Mouse (Mus musculus): Measurements from ENCODE around the gene Rhox2b. TPM values are rescaled to one million over a fixed set of nuclear protein-coding genes. Genes with fewer than 3 reads are reported as not detected.

The Rhox2b gene
- not detected for polyA plus RNA-seq (2014; fragmentation: Illumina TruSeq; extraction: RNeasy Lipid Tissue Mini Kit (QIAGEN cat#74804); ENCODE audit: low read depth, low replicate concordance)

GRCm38 (mm10) chrX:37411767-37412166 lies at the start of gene Rhox2b:
Gene Rhox2b, plus strand, starts transcription at chrX:37412067.

GRCm38 (mm10) chrX:37379728-37380127 lies 32.1 kb upstream of the Rhox2b start, which contains the start of gene Rhox3a2:
Gene Rhox3a2, plus strand, starts transcription at chrX:37380028.

GRCm38 (mm10) chrX:37390548-37390947 lies 21.3 kb upstream of the Rhox2b start, which contains the start of gene Rhox4a2:
Gene Rhox4a2, plus strand, starts transcription at chrX:37390848.

GRCm38 (mm10) chrX:37432194-37432593 lies 20.3 kb downstream of the Rhox2b start, which contains the start of gene Rhox4b:
Gene Rhox4b, plus strand, starts transcription at chrX:37432494.

GRCm38 (mm10) chrX:37453380-37453779 lies 41.5 kb downstream of the Rhox2b start, which contains the start of gene Rhox2c:
Gene Rhox2c, plus strand, starts transcription at chrX:37453680.

DNA sequence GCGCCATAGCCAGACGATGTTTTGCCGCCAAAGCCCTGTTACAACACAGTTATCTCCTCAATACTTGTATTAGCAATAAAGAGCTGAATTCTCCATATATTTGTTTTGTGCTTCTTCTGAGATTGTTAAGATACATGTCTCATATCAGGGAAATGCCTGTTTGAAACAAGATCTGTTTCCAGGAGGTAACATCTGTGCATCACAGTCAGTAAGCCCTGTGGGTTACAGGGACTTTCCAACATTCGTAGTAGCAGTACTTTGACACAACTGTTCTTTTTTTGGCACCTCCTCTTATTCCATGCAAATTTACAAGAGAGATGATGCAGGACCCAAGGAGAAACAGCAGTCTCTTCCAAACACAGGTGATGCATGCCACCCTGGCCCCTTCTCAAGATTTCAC lies 46.4 kb downstream of the Rhox2b start, which contains the start of gene Rhox3c:
Gene Rhox3c, plus strand, starts transcription at position 301 of the 400 bp plus-strand sequence.

Other genes with a start within 250 kb of the Rhox2b start
- not detected for gene Akap14, start 243.2 kb upstream of the Rhox2b start, polyA plus RNA-seq (2014; fragmentation: Illumina TruSeq; extraction: RNeasy Lipid Tissue Mini Kit (QIAGEN cat#74804); ENCODE audit: low read depth, low replicate concordance)
- 318 TPM for gene Ndufa1, start 220.9 kb upstream of the Rhox2b start, polyA plus RNA-seq (2014; fragmentation: Illumina TruSeq; extraction: RNeasy Lipid Tissue Mini Kit (QIAGEN cat#74804); ENCODE audit: low read depth, low replicate concordance)
- not detected for gene Rnf113a1, start 220.8 kb upstream of the Rhox2b start, polyA plus RNA-seq (2014; fragmentation: Illumina TruSeq; extraction: RNeasy Lipid Tissue Mini Kit (QIAGEN cat#74804); ENCODE audit: low read depth, low replicate concordance)
- gene Gm9, start 201.0 kb upstream of the Rhox2b start, polyA plus RNA-seq (2014; fragmentation: Illumina TruSeq; extraction: RNeasy Lipid Tissue Mini Kit (QIAGEN cat#74804); ENCODE audit: low read depth, low replicate concordance) = not detected
- not detected for gene Rhox1, start 189.8 kb upstream of the Rhox2b start, polyA plus RNA-seq (2014; fragmentation: Illumina TruSeq; extraction: RNeasy Lipid Tissue Mini Kit (QIAGEN cat#74804); ENCODE audit: low read depth, low replicate concordance)
- gene Rhox2a, start 167.1 kb upstream of the Rhox2b start, polyA plus RNA-seq (2014; fragmentation: Illumina TruSeq; extraction: RNeasy Lipid Tissue Mini Kit (QIAGEN cat#74804); ENCODE audit: low read depth, low replicate concordance) = not detected
- not detected for gene Rhox3a, start 162.1 kb upstream of the Rhox2b start, polyA plus RNA-seq (2014; fragmentation: Illumina TruSeq; extraction: RNeasy Lipid Tissue Mini Kit (QIAGEN cat#74804); ENCODE audit: low read depth, low replicate concordance)
- gene Rhox4a, start 146.7 kb upstream of the Rhox2b start, polyA plus RNA-seq (2014; fragmentation: Illumina TruSeq; extraction: RNeasy Lipid Tissue Mini Kit (QIAGEN cat#74804); ENCODE audit: low read depth, low replicate concordance) = not detected
- gene Rhox3a2, start 32.0 kb upstream of the Rhox2b start, polyA plus RNA-seq (2014; fragmentation: Illumina TruSeq; extraction: RNeasy Lipid Tissue Mini Kit (QIAGEN cat#74804); ENCODE audit: low read depth, low replicate concordance) = not detected
- not detected for gene Rhox4a2, start 21.2 kb upstream of the Rhox2b start, polyA plus RNA-seq (2014; fragmentation: Illumina TruSeq; extraction: RNeasy Lipid Tissue Mini Kit (QIAGEN cat#74804); ENCODE audit: low read depth, low replicate concordance)
- gene Rhox4b, start 20.4 kb downstream of the Rhox2b start, polyA plus RNA-seq (2014; fragmentation: Illumina TruSeq; extraction: RNeasy Lipid Tissue Mini Kit (QIAGEN cat#74804); ENCODE audit: low read depth, low replicate concordance) = not detected
- not detected for gene Rhox2c, start 41.6 kb downstream of the Rhox2b start, polyA plus RNA-seq (2014; fragmentation: Illumina TruSeq; extraction: RNeasy Lipid Tissue Mini Kit (QIAGEN cat#74804); ENCODE audit: low read depth, low replicate concordance)
- not detected for gene Rhox3c, start 46.5 kb downstream of the Rhox2b start, polyA plus RNA-seq (2014; fragmentation: Illumina TruSeq; extraction: RNeasy Lipid Tissue Mini Kit (QIAGEN cat#74804); ENCODE audit: low read depth, low replicate concordance)
- not detected for gene Rhox4c, start 68.3 kb downstream of the Rhox2b start, polyA plus RNA-seq (2014; fragmentation: Illumina TruSeq; extraction: RNeasy Lipid Tissue Mini Kit (QIAGEN cat#74804); ENCODE audit: low read depth, low replicate concordance)
- gene Rhox2d, start 81.4 kb downstream of the Rhox2b start, polyA plus RNA-seq (2014; fragmentation: Illumina TruSeq; extraction: RNeasy Lipid Tissue Mini Kit (QIAGEN cat#74804); ENCODE audit: low read depth, low replicate concordance) = not detected
- not detected for gene Rhox4d, start 102.3 kb downstream of the Rhox2b start, polyA plus RNA-seq (2014; fragmentation: Illumina TruSeq; extraction: RNeasy Lipid Tissue Mini Kit (QIAGEN cat#74804); ENCODE audit: low read depth, low replicate concordance)
- not detected for gene Rhox2e, start 118.4 kb downstream of the Rhox2b start, polyA plus RNA-seq (2014; fragmentation: Illumina TruSeq; extraction: RNeasy Lipid Tissue Mini Kit (QIAGEN cat#74804); ENCODE audit: low read depth, low replicate concordance)
- gene Rhox3e, start 130.0 kb downstream of the Rhox2b start, polyA plus RNA-seq (2014; fragmentation: Illumina TruSeq; extraction: RNeasy Lipid Tissue Mini Kit (QIAGEN cat#74804); ENCODE audit: low read depth, low replicate concordance) = not detected
- not detected for gene Rhox4e, start 145.3 kb downstream of the Rhox2b start, polyA plus RNA-seq (2014; fragmentation: Illumina TruSeq; extraction: RNeasy Lipid Tissue Mini Kit (QIAGEN cat#74804); ENCODE audit: low read depth, low replicate concordance)
- gene Rhox2f, start 159.3 kb downstream of the Rhox2b start, polyA plus RNA-seq (2014; fragmentation: Illumina TruSeq; extraction: RNeasy Lipid Tissue Mini Kit (QIAGEN cat#74804); ENCODE audit: low read depth, low replicate concordance) = not detected
- gene Rhox3f, start 168.9 kb downstream of the Rhox2b start, polyA plus RNA-seq (2014; fragmentation: Illumina TruSeq; extraction: RNeasy Lipid Tissue Mini Kit (QIAGEN cat#74804); ENCODE audit: low read depth, low replicate concordance) = not detected
- not detected for gene Rhox4f, start 195.6 kb downstream of the Rhox2b start, polyA plus RNA-seq (2014; fragmentation: Illumina TruSeq; extraction: RNeasy Lipid Tissue Mini Kit (QIAGEN cat#74804); ENCODE audit: low read depth, low replicate concordance)
- not detected for gene Rhox3g, start 216.5 kb downstream of the Rhox2b start, polyA plus RNA-seq (2014; fragmentation: Illumina TruSeq; extraction: RNeasy Lipid Tissue Mini Kit (QIAGEN cat#74804); ENCODE audit: low read depth, low replicate concordance)
- gene Rhox2g, start 231.4 kb downstream of the Rhox2b start, polyA plus RNA-seq (2014; fragmentation: Illumina TruSeq; extraction: RNeasy Lipid Tissue Mini Kit (QIAGEN cat#74804); ENCODE audit: low read depth, low replicate concordance) = not detected
- gene Rhox4g, start 239.3 kb downstream of the Rhox2b start, polyA plus RNA-seq (2014; fragmentation: Illumina TruSeq; extraction: RNeasy Lipid Tissue Mini Kit (QIAGEN cat#74804); ENCODE audit: low read depth, low replicate concordance) = not detected

Measured in sigmoid colon, adult 10 weeks (tissue).